Mouse (Mus musculus) neural tube, embryonic 14.5 days (tissue): ENCODE measurements around the gene Fcgr2b. TPM values are rescaled to one million over a fixed set of nuclear protein-coding genes. Genes with fewer than 3 reads are reported as not detected.
"Not testable (repeated sequence)": the region's sequence is repeated elsewhere in the genome, so short reads cannot be mapped to it uniquely, and the experiment has no call there.

ENCODE experiments used
- ATAC-seq: fragments of 200-750 bp; cut with Nextera tagmentation; 2 replicates; pipeline ENCODE4 v1.8.0; 2017; ENCODE audit warnings: low read depth, mild to moderate bottlenecking, moderate TSS enrichment, moderate library complexity
- H3K27ac ChIP-seq: fragments of 300-500 bp; sonication (generic); 2 replicates; pipeline ENCODE4 v1.5.1; 2014; ENCODE audit warnings: low read depth, mild to moderate bottlenecking, control low read depth, low read length, moderate library complexity, mixed read lengths
- H3K27me3 ChIP-seq: fragments of 300-500 bp; sonication (generic); 2 replicates; pipeline ENCODE4 v1.6.1; 2014; ENCODE audit warnings: low read length; ENCODE audit not compliant: control insufficient read depth, insufficient read depth
- H3K36me3 ChIP-seq: fragments of 300-500 bp; sonication (generic); 2 replicates; pipeline ENCODE4 v1.6.1; 2014; ENCODE audit warnings: low read length, mixed read lengths; ENCODE audit not compliant: control insufficient read depth, insufficient read depth
- H3K4me1 ChIP-seq: fragments of 300-500 bp; sonication (generic); 2 replicates; pipeline ENCODE4 v1.6.1; 2014; ENCODE audit warnings: low read length; ENCODE audit not compliant: control insufficient read depth, insufficient read depth
- H3K4me2 ChIP-seq: fragments of 300-500 bp; sonication (generic); 2 replicates; pipeline ENCODE4 v1.6.1; 2014; ENCODE audit warnings: mild to moderate bottlenecking, low read depth, low read length, control low read depth
- H3K4me3 ChIP-seq: fragments of 300-500 bp; sonication (generic); 2 replicates; pipeline ENCODE4 v1.5.1; 2014; ENCODE audit warnings: low read depth, low read length, control low read depth, mixed read lengths
- H3K9ac ChIP-seq: fragments of 300-500 bp; sonication (generic); replicated peaks from 2 replicates; pipeline ENCODE4 v1.6.1; 2014; ENCODE audit warnings: low read depth, mild to moderate bottlenecking, control low read depth, low read length, mixed read lengths
- H3K9me3 ChIP-seq: fragments of 300-500 bp; sonication (generic); 2 replicates; pipeline ENCODE4 v1.6.1; 2016; ENCODE audit warnings: low read length; ENCODE audit not compliant: control insufficient read depth
- WGBS: fragments of 180-500 bp; shearing (Covaris S2); extraction: QIAGEN DNeasy Blood & Tissue Kit; methylation state at CpG from one replicate; pipeline ENCODE4 v1.1.7; 2014; 5-methylcytosine and 5-hydroxymethylcytosine counted together
- polyA plus RNA-seq: library from polyadenylated mRNA; unstranded; fragments of >200 nt; fragmentation: Nextera tagmentation; extraction: Ambion mirVana; gene quantifications from 2 replicates; pipeline ENCODE4 v1.2.1, GENCODE M21; 2014

Gene Fcgr2b
- polyA plus RNA-seq, 1 experiment from 2014 or later: 0.20 TPM

DNA sequence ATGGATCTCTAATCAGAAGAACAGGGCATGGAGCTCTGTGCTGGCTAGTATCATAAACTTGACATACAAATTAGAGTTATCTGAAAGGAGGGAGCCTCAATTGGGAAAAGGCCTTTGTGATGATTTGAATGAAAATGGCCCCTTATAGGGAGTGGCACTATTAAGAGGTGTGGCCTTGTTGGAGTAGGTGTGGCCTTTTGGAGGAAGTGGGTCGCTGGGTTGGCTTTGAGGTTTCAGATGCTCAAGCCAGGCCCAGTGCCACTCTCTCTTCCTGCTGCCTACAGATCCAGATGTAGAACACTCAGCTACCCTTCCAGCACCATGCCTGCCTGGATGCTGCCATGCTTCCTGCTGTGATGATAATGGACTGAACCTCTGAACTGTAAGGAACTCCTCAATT is 7.8 kb downstream of the Fcgr2b start:
- Histone ChIP-seq H3K4me2 (no peak overlapping the region), H3K27ac (no peak overlapping the region), H3K27me3 (no peaks in the 10 kb centered on the region), H3K9me3 (no peaks in the 10 kb centered on the region), H3K4me1 (no peaks in the 10 kb centered on the region), H3K36me3 (no peaks in the 10 kb centered on the region), H3K4me3 (no peak overlapping the region), H3K9ac (no peak overlapping the region)
- WGBS: 79% methylated on average over 1 of the region's 1 CpGs
- no peak for ATAC-seq

DNA sequence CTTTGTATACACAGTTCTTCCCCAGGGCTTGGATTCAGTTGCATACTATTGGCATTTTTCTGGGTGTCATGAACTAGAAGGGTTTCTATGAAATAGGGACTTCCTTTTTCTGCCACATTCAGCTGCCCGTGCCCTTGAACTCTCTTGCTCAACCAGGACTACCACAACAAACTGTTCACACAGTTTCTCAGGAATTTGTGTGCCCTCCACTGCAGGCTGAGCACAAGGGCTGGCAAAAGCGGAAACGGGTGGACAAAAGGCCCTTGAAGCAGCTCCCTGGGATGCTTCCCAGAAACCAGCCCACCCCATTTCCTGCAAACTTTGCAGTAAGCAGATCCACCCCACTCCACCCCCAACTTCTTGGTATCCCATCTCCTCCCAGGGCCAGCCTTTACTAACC is 8.8 kb downstream of the Fcgr2b start:
- Histone ChIP-seq H3K4me2 (no peak overlapping the region), H3K36me3 (no peaks in the 10 kb centered on the region), H3K27ac (no peak overlapping the region), H3K9me3 (no peaks in the 10 kb centered on the region), H3K9ac (no peak overlapping the region), H3K4me1 (no peaks in the 10 kb centered on the region), H3K4me3 (no peak overlapping the region), H3K27me3 (no peaks in the 10 kb centered on the region)
- no peak for ATAC-seq
- 75% methylated on average over 3 of the region's 3 CpGs for WGBS

DNA sequence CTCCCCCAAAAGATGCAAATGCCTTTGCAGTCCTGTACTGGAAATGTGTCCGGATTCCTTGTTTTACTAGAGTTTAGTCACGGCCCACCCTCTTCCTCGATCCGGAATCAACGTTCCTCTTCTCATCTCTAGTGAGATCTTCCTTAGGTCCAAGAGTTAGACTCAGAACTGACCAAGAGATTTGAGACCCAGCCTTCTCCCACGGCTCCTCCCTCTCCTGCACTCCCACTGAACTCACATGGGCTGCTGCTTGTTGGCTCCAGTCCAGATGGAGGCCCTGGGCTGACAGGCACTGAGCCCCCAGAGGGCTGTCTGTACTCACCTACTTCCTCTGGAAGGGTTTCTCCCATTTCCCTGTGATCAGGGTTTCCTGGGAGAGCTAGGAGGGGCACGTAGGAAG is 13.3 kb downstream of the Fcgr2b start:
- Histone ChIP-seq H3K27ac (no peak overlapping the region), H3K4me2 (no peak overlapping the region), H3K4me1 (no peaks in the 10 kb centered on the region), H3K4me3 (no peak overlapping the region), H3K9me3 (no peaks in the 10 kb centered on the region), H3K9ac (no peak overlapping the region), H3K27me3 (no peaks in the 10 kb centered on the region), H3K36me3 (no peaks in the 10 kb centered on the region)
- no peak for ATAC-seq
- WGBS: 80% methylated on average over 7 of the region's 7 CpGs

DNA sequence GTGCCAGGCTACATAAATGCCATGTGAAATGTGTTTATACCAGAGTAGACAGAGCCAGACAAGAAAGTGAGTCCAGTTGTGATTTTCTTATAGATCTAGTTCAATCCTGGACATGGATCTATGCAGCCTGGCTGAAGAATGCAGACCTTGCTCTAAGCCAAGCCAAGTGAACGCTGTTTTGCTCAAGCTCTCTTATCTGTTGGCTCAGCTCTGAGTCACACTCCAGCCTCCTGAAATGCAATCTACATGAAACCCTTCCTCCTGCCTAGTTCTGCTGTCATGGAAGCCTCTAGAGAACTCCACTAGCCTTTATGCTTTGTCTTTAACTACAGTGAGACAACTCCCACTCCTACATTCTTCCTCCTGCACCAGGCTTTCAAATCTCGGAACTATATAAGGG is 14.0 kb downstream of the Fcgr2b start:
- no peaks in the 10 kb centered on the region for H3K36me3 ChIP-seq
- no peak for ATAC-seq
- 93% methylated on average over 2 of the region's 2 CpGs for WGBS
- no peak overlapping the region for H3K9ac ChIP-seq
- H3K27me3 ChIP-seq: no peaks in the 10 kb centered on the region
- H3K27ac ChIP-seq: no peak overlapping the region
- no peak overlapping the region for H3K4me2 ChIP-seq
- H3K4me3 ChIP-seq: no peak overlapping the region
- no peaks in the 10 kb centered on the region for H3K4me1 ChIP-seq
- H3K9me3 ChIP-seq: no peaks in the 10 kb centered on the region

DNA sequence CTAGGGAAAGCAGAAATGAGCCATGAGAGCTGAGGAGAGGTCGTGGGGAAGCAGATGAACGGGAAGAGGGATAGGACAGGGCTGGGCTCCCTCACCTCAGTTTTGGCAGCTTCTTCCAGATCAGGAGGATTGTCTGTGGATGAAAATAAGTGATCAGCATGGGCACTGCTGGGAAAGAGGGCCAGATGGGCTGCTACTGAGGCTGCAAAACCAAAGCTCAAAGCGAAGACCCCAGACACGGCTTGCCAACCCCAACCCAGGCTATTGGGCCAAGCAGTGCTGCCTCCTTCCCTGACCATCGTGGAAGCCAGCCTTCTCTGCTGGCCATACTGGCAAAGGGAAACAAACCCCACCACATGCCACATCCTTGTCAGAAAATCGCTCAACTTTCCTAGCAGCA is 15.2 kb downstream of the Fcgr2b start:
- Histone ChIP-seq H3K4me1 (no peaks in the 10 kb centered on the region), H3K9me3 (no peaks in the 10 kb centered on the region), H3K4me2 (no peak overlapping the region), H3K27ac (no peak overlapping the region), H3K27me3 (no peaks in the 10 kb centered on the region), H3K4me3 (no peak overlapping the region), H3K36me3 (no peaks in the 10 kb centered on the region), H3K9ac (no peak overlapping the region)
- ATAC-seq: no peak
- 88% methylated on average over 6 of the region's 6 CpGs for WGBS

DNA sequence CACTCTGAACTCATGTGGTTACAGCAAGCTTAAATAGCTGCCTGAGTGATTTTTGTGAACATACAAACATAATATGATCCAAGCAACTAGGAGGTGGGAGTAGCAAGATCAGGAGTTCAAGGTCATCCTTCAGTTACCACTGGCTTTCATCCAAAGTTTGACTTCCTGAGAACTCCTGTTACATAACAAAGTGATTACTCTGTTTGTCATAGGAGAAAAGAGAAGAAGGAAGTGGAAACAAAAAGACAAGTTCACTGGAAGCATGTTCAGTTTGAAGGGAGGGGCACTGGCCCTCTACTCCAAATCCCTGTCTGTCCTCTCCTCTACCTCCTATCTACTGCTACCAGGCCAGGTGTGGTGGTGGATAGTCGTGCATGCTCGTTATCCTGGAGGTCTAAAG is 16.6 kb downstream of the Fcgr2b start:
- H3K27ac ChIP-seq: no peak overlapping the region
- no peaks in the 10 kb centered on the region for H3K9me3 ChIP-seq
- no peaks in the 10 kb centered on the region for H3K27me3 ChIP-seq
- H3K4me1 ChIP-seq: no peaks in the 10 kb centered on the region
- no peak for ATAC-seq
- H3K4me3 ChIP-seq: no peak overlapping the region
- H3K36me3 ChIP-seq: no peaks in the 10 kb centered on the region
- H3K9ac ChIP-seq: no peak overlapping the region
- H3K4me2 ChIP-seq: no peak overlapping the region
- WGBS: 70% methylated on average over 2 of the region's 2 CpGs

DNA sequence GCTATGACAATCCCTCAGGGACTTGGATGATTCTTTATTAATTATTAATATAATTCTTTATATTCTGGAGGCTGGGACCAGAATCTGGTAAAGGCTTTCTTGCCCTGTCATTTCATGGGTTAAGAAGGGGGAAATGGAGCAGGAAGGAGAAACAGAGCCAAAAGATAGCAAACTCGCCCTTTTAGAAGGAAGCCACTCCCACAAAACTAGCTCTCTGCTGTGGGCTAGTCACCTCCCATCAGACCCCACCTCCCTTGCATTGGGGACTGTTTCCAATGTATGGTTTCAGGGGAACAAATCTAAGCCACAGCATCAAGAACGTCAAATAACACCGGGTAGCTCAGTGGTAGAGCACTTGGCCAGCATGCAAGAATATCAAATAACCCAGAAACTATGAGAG is 18.1 kb downstream of the Fcgr2b start:
- H3K4me1 ChIP-seq: no peaks in the 10 kb centered on the region
- no peaks in the 10 kb centered on the region for H3K9me3 ChIP-seq
- no peak overlapping the region for H3K4me3 ChIP-seq
- H3K27me3 ChIP-seq: no peaks in the 10 kb centered on the region
- H3K9ac ChIP-seq: no peak overlapping the region
- no peak for ATAC-seq
- no peak overlapping the region for H3K27ac ChIP-seq
- 63% methylated on average over 3 of the region's 3 CpGs for WGBS
- H3K36me3 ChIP-seq: no peaks in the 10 kb centered on the region
- no peak overlapping the region for H3K4me2 ChIP-seq

DNA sequence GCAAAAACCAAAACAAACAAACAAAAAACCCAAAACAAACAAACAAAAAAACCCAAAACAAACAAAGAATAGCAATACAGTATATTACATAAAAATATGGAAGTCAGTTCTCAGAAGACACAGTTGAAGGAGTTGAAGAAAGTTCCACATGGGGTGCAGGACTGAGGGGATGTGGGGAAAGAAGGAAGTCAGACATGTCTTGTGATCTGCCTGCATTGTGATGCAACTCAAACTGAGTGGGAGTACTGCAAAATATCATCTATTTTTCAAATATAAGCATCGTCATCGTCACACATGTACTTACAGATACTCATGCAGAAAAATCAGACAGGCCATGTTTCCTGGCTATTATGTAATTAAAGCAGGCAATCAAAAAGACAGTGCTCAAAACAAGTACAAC is 23.2 kb downstream of the Fcgr2b start:
- 97% methylated on average over 2 of the region's 2 CpGs for WGBS
- Histone ChIP-seq H3K36me3 (no peaks in the 10 kb centered on the region), H3K4me2 (no peak overlapping the region), H3K9ac (no peak overlapping the region), H3K9me3 (no peaks in the 10 kb centered on the region), H3K27ac (no peak overlapping the region), H3K4me1 (no peaks in the 10 kb centered on the region), H3K27me3 (no peaks in the 10 kb centered on the region), H3K4me3 (no peak overlapping the region)
- ATAC-seq: no peak

DNA sequence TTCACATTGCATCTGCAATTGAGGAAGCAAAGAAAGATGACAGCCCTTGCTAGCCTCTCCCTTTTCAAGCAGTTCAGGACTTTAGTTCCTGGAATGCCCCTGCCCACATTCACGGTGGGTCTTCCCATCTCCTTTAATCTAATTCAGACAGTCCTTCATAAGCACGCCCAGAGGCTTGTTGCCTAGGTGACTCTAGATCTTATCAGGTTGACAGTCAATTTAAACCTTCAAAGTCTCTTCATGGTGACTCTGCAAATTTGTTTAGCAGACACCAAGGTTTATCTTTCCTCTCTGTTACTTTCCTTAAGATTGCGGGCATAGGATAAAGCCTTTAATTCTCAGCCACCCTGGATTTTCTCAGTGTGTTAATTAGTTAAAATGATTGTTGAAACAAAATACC is 25.6 kb downstream of the Fcgr2b start:
- Histone ChIP-seq H3K27ac (no peak overlapping the region), H3K4me3 (no peak overlapping the region), H3K9ac (no peak overlapping the region), H3K27me3 (no peaks in the 10 kb centered on the region), H3K9me3 (no peaks in the 10 kb centered on the region), H3K36me3 (no peaks in the 10 kb centered on the region), H3K4me1 (no peaks in the 10 kb centered on the region), H3K4me2 (no peak overlapping the region)
- no peak for ATAC-seq
- WGBS: 79% methylated on average over 3 of the region's 3 CpGs

DNA sequence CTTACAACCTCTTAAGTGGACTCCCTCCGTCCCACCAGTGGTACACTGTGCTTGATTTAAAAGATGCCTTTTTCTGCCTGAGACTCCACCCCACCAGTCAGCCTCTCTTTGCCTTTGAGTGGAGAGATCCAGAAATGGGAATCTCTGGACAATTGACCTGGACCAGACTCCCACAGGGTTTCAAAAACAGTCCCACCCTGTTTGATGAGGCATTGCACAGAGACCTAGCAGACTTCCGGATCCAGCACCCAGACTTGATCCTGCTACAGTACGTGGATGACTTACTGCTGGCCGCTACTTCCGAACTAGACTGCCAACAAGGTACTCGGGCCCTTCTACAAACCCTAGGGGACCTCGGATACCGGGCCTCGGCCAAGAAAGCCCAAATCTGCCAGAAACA is 31.4 kb downstream of the Fcgr2b start:
- not testable (repeated sequence) for ATAC-seq

More for the DNA sequence above, 31.4 kb downstream of the Fcgr2b start:
- not testable (repeated sequence) for H3K36me3 ChIP-seq, H3K4me1 ChIP-seq, H3K4me3 ChIP-seq, H3K9me3 ChIP-seq, H3K27ac ChIP-seq, H3K4me2 ChIP-seq, H3K27me3 ChIP-seq, H3K9ac ChIP-seq
- 100% methylated on average over 5 of the region's 9 CpGs for WGBS
